Mouse (Mus musculus) G1E (cell line): ENCODE results near the gene Stag1. TPM values are rescaled to one million over a fixed set of nuclear protein-coding genes. Genes with fewer than 3 reads are reported as not detected.
A peak's percentile ranks its signal among the peaks of the same experiment; 100 is the strongest.

Source experiments
- ATAC-seq: 2 replicates; pipeline ENCODE4 v1.8.0; 2016; ENCODE audit warnings: mild to moderate bottlenecking; ENCODE audit not compliant: insufficient number of reproducible peaks, poor library complexity, low FRiP score, severe bottlenecking; ENCODE audit errors: extremely low read depth
- DNase-seq: peaks from one replicate; pipeline ENCODE4 v3.0.0; 2012; ENCODE audit warnings: low spot score
- H3K27me3 ChIP-seq: 2 replicates; pipeline ENCODE4 v1.6.1; 2012; ENCODE audit warnings: mild to moderate bottlenecking, low read length, inconsistent platforms; ENCODE audit not compliant: insufficient read depth
- H3K36me3 ChIP-seq: replicated peaks from 2 replicates; pipeline ENCODE3; 2012; ENCODE audit warnings: mild to moderate bottlenecking, inconsistent platforms
- H3K4me1 ChIP-seq: 2 replicates; pipeline ENCODE4 v1.6.1; 2012; ENCODE audit warnings: low read depth, low read length, inconsistent platforms, mixed read lengths; ENCODE audit not compliant: insufficient read depth
- H3K4me3 ChIP-seq: 2 replicates; pipeline ENCODE4 v1.5.1; 2012; ENCODE audit warnings: low read depth, mild to moderate bottlenecking, inconsistent platforms, low read length, moderate library complexity, mixed read lengths
- H3K9me3 ChIP-seq: replicated peaks from 2 replicates; pipeline ENCODE4 v1.6.1; 2012; ENCODE audit warnings: inconsistent platforms
- CTCF ChIP-seq: IDR thresholded peaks from 2 replicates; pipeline ENCODE4 v1.5.1; 2012; ENCODE audit warnings: low read depth, low read length, inconsistent platforms, mixed read lengths
- GATA1 ChIP-seq: IDR thresholded peaks from 2 replicates; pipeline ENCODE4 v1.6.1; 2012; ENCODE audit warnings: borderline replicate concordance, low read length, inconsistent platforms, mixed read lengths
- GATA2 ChIP-seq: IDR thresholded peaks from 2 replicates; pipeline ENCODE4 v1.6.1; 2012; ENCODE audit warnings: low read depth, low read length, inconsistent platforms, borderline replicate concordance
- POLR2AphosphoS5 ChIP-seq: IDR thresholded peaks from 2 replicates; pipeline ENCODE4 v1.6.1; 2012; ENCODE audit warnings: low read depth, low read length, inconsistent platforms; ENCODE audit not compliant: insufficient replicate concordance
- TAL1 ChIP-seq: conservative IDR thresholded peaks from 2 replicates; pipeline ENCODE4 v1.6.1; 2012; ENCODE audit warnings: low read depth, low read length, inconsistent platforms, mixed read lengths
- polyA plus RNA-seq: library from polyadenylated mRNA; stranded (reverse); fragments of >175 nt; gene quantifications from 2 replicates; pipeline ENCODE4 v1.2.3, GENCODE M21; 2012
- total RNA-seq, 2 experiments: library from RNA; stranded (forward) in 1 of 2; stranded (reverse) in 1 of 2; fragments of 200-1000 nt in 1 of 2; fragments of >200 nt in 1 of 2; fragmentation: Nextera tagmentation in 1 of 2; gene quantifications; 2 replicates each; pipeline ENCODE4 v1.2.3; 2014 to 2017

The Stag1 gene
- total and polyA plus RNA-seq, 3 experiments: 2.9 to 75.4 (median 71.5) TPM

DNA sequence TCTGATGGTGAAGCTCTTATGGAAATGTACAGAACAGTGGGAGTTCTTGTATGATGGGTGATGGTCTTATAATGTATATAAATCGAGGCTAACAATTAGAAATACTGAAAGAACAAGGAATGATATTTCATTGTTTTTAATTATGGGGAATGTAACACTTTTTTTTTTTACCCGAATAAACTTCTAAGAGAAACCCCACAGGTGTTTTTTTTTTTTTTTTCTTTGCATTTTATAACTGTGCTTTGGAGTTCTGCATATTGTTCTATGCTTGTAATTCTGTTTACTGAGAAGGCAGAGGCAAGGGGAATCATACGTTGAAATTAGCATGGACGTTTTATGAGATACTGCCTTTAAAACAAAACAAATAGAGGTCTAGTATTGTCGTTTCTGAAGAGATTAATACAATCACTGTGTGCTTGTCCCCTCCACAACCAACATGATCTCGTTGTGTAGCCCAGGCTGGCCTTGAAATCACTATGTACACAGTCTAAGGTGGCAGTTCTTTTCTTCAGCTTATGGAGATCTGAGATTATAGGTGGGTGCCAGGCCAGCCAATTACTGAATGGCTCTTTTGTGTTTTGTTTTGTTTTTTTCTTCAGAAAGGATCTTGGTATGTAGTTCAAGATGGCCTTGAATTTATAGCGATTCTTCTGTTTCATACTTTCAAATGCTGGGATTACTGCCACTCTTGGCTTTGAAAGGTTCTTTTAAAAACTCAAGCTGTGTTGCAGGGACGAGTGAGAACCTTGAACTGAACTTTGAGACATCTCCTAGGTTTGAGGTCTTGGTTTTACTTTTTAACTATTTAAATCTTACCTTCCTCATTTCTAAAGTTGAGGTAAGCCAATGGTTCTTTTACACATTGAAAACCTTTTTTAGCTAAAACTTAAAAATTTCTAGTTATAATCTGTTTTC, 47.7 kb downstream of the Stag1 start:
- H3K36me3 ChIP-seq: peaks cover 3% of the 10 kb centered on the region
- no peaks in the 10 kb centered on the region for H3K9me3 ChIP-seq
- peaks cover 33% of the 10 kb centered on the region for H3K4me1 ChIP-seq
- TF ChIP-seq GATA1 (no peak), CTCF (no peak), TAL1 (no peak), GATA2 (no peak), POLR2AphosphoS5 (no peak)
- no peak for DNase-seq
- H3K4me3 ChIP-seq: peak overlapping the region; percentile 90; the same call in 1 of the 2 replicates
- ATAC-seq: no peak
- H3K27me3 ChIP-seq: no peaks in the 10 kb centered on the region

GRCm38 (mm10) chr9:100646276-100646675, 48.7 kb downstream of the Stag1 start:
- Histone ChIP-seq H3K4me3 (no peak overlapping the region), H3K27me3 (no peaks in the 10 kb centered on the region), H3K4me1 (peaks cover 31% of the 10 kb centered on the region), H3K9me3 (no peaks in the 10 kb centered on the region), H3K36me3 (peaks cover 2% of the 10 kb centered on the region)
- ATAC-seq (no peak), DNase-seq (no peak)
- no peak for TF ChIP-seq POLR2AphosphoS5
- no peak for TF ChIP-seq GATA1
- no peak for TF ChIP-seq CTCF
- no peak for TF ChIP-seq TAL1
- no peak for TF ChIP-seq GATA2

DNA sequence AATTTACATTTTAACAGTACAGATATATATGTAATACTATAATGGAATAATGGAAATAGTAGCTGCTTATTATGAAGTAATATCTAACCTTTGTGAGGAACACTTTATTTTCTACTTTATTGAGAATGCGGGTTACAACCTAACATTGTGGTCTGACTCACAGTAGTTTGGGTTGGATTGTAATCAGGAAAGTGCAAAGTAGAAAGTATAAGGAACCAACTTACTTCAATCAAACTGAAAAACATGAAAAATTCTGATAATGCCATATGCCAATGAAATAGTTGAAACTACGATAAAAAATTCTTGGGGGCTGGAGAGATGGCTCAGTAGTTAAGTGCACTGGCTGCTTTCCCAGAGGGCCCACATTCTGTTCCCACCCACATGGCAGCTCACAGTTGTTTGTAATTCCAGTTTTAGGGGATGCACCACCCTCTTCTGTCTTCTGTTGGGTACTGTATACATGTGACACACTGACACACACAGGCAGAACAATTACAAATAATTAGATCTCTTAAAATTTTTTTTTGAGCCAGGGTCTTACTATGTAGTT, 50.3 kb downstream of the Stag1 start:
- DNase-seq (no peak), ATAC-seq (no peak)
- H3K36me3 ChIP-seq: peaks cover 2% of the 10 kb centered on the region
- no peaks in the 10 kb centered on the region for H3K27me3 ChIP-seq
- no peak for TF ChIP-seq GATA1
- no peak overlapping the region for H3K4me3 ChIP-seq
- no peaks in the 10 kb centered on the region for H3K9me3 ChIP-seq
- H3K4me1 ChIP-seq: peaks cover 19% of the 10 kb centered on the region

DNA sequence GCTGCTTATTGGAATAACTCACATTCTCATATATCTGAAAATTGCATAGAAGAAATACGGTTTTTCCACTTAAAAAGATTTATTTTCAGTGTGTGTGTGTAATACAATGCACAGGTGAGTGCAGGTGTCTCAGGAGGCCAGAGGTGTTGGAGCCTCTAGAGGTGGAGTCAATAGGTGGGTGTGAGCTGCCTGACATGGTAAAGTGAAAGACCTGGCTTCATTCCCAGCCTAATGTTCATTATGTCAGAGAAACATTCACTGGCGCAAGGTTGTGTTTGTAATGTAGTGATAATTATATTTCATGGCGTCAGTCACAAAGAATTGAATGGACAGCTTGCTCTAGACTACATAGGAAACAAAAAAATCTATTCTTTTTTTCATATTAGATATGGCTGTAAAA, 56.5 kb downstream of the Stag1 start:
- no peaks in the 10 kb centered on the region for H3K9me3 ChIP-seq
- H3K4me1 ChIP-seq: peaks cover 16% of the 10 kb centered on the region
- DNase-seq (no peak), ATAC-seq (no peak)
- no peak for TF ChIP-seq CTCF
- no peak for TF ChIP-seq POLR2AphosphoS5
- TF ChIP-seq GATA2: no peak
- no peak for TF ChIP-seq TAL1
- no peak for TF ChIP-seq GATA1
- H3K36me3 ChIP-seq: no peaks in the 10 kb centered on the region
- H3K27me3 ChIP-seq: no peaks in the 10 kb centered on the region
- no peak overlapping the region for H3K4me3 ChIP-seq

- DNase-seq: no peak
- no peak for ATAC-seq
- H3K36me3 ChIP-seq: peaks cover under 1% of the 10 kb centered on the region
- TF ChIP-seq TAL1 (no peak), GATA2 (no peak), GATA1 (no peak), POLR2AphosphoS5 (no peak), CTCF (no peak)
- H3K27me3 ChIP-seq: no peaks in the 10 kb centered on the region
- peaks cover under 1% of the 10 kb centered on the region; the same call in 1 of the 2 replicates for H3K9me3 ChIP-seq
- no peak overlapping the region for H3K4me3 ChIP-seq
- H3K4me1 ChIP-seq: peaks cover 21% of the 10 kb centered on the region
Observed at GRCm38 (mm10) chr9:100656058-100656457, 58.5 kb downstream of the Stag1 start.

DNA sequence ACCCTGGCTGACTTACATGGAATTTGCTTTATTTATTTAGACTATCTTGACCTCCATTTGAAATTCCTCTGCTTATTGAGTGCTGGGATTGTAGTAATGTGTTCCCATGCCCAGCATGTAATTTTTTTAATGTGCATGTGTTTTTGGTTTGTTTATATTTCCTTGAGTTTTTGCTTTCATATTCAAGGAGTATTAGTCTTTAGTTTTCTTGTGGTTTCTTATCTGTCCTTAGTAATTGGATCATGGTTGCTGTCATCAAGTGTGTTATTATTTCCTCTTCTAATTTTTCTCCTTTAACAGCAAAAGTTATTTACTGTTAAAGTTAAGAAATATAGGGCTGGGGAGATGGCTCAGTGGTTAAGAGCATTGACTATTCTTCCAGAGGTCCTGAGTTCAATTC, 63.0 kb downstream of the Stag1 start:
- Histone ChIP-seq H3K9me3 (peaks cover 4% of the 10 kb centered on the region; the same call in 1 of the 2 replicates), H3K4me1 (peaks cover 28% of the 10 kb centered on the region), H3K36me3 (peaks cover 7% of the 10 kb centered on the region), H3K27me3 (no peaks in the 10 kb centered on the region), H3K4me3 (no peak overlapping the region)
- no peak for DNase-seq
- ATAC-seq: no peak
- TF ChIP-seq POLR2AphosphoS5: no peak
- no peak for TF ChIP-seq GATA1
